Comparison of ENCODE assay signal across 13 mouse cellular contexts in genomic region chr7:132686515-132686914, GRCm38 (mm10).
DNase-seq lines count a peak whose midpoint lies in the region; ATAC-seq and TF ChIP-seq lines count a peak whose summit lies in the region.
"Had no signal": no experiment of that assay in that cellular context is flagged by ENCODE, and none has a peak within 500 bp of the region (broad histone marks: within the 10 kb centered on the region; RNA-seq: fewer than 3 reads in every experiment).

No protein-coding gene starts in this region.

- TF ChIP-seq CTCF in lung, postnatal 0 days (IDR thresholded peaks at IDR 0.05), result no peak
- TF ChIP-seq CTCF in lung, adult 2 months (IDR thresholded peaks at IDR 0.05; ENCODE audit: insufficient read depth, low read length), result no peak
- TF ChIP-seq CTCF in bone marrow, adult 2 months (IDR thresholded peaks at IDR 0.05; ENCODE audit: control insufficient read depth, insufficient read depth, low read length), result no peak
- no peak for TF ChIP-seq CTCF in liver, embryonic 14.5 days (IDR thresholded peaks at IDR 0.05; ENCODE audit: low read depth)

- no peak overlapping the region for H3K27ac ChIP-seq in lung, postnatal 0 days (ENCODE audit: low read length)
- H3K27ac ChIP-seq in bone marrow, adult 2 months (ENCODE audit: control insufficient read depth, insufficient read depth, low read depth, low read length, poor library complexity), result peak overlapping the region; percentile 42
- no peak overlapping the region for H3K27ac ChIP-seq in liver, embryonic 14.5 days
- H3K27ac ChIP-seq: hindbrain, embryonic 15.5 days had no signal

- H3K9ac ChIP-seq in lung, postnatal 0 days (replicated peaks; ENCODE audit: low read depth), result no peak overlapping the region
- no peak overlapping the region for H3K9ac ChIP-seq in liver, embryonic 14.5 days (replicated peaks)
- H3K9ac ChIP-seq: hindbrain, embryonic 15.5 days had no signal

- peaks cover 31% of the 10 kb centered on the region for H3K4me1 ChIP-seq in lung, postnatal 0 days (ENCODE audit: insufficient read depth, low read depth, low read length)
- peaks cover 18% of the 10 kb centered on the region for H3K4me1 ChIP-seq in lung, adult 2 months (ENCODE audit: control insufficient read depth, insufficient read depth, low read length)
- H3K4me1 ChIP-seq in bone marrow, adult 2 months (ENCODE audit: control insufficient read depth, insufficient read depth, low read length), result peaks cover 24% of the 10 kb centered on the region; the same call in 1 of the 2 replicates
- peaks cover 0 to 14% of the 10 kb centered on the region in 2 experiments; a peak in 3 of 4 replicates for H3K4me1 ChIP-seq in liver, embryonic 14.5 days (replicated peaks; ENCODE audit: control insufficient read depth in 2 of 2, insufficient read depth in 2 of 2, low read length in 1 of 2)

- no peak overlapping the region for H3K4me3 ChIP-seq in lung, postnatal 0 days (ENCODE audit: low read depth, low read length)
- H3K4me3 ChIP-seq in lung, adult 2 months (replicated peaks; ENCODE audit: extremely low read depth, low read depth, low read length), result no peak overlapping the region
- H3K4me3 ChIP-seq in bone marrow, adult 2 months (replicated peaks; ENCODE audit: control insufficient read depth, low read depth, low read length), result no peak overlapping the region
- no peak overlapping the region for H3K4me3 ChIP-seq in liver, embryonic 14.5 days (ENCODE audit: insufficient read depth in 1 of 2, low read depth in 2 of 2, low read length in 2 of 2)
- H3K4me3 ChIP-seq: erythroblast, embryonic 14.5 days; hindbrain, embryonic 15.5 days; myocyte had no signal

- H3K36me3 ChIP-seq in lung, postnatal 0 days (ENCODE audit: insufficient read depth, low read length), result no peaks in the 10 kb centered on the region
- H3K36me3 ChIP-seq in liver, embryonic 14.5 days (replicated peaks; ENCODE audit: control insufficient read depth, insufficient read depth, low read depth), result no peaks in the 10 kb centered on the region
- H3K36me3 ChIP-seq: hindbrain, embryonic 15.5 days had no signal

- H3K9me3 ChIP-seq in lung, postnatal 0 days (ENCODE audit: low read length), result no peaks in the 10 kb centered on the region
- no peaks in the 10 kb centered on the region for H3K9me3 ChIP-seq in liver, embryonic 14.5 days (ENCODE audit: control insufficient read depth, low read length)
- H3K9me3 ChIP-seq: hindbrain, embryonic 15.5 days had no signal

- TF ChIP-seq POLR2A in lung, adult 2 months (IDR thresholded peaks at IDR 0.05; ENCODE audit: borderline replicate concordance, extremely low read depth, low read depth, low read length), result no peak
- TF ChIP-seq POLR2A in bone marrow, adult 2 months (IDR thresholded peaks at IDR 0.05; ENCODE audit: borderline replicate concordance, control insufficient read depth, low read depth, low read length), result 0 out of 2 replicates have a peak, but pooled peaks have one; percentile 17

- peak; percentile 43 for DNase-seq in lung, postnatal 0 days (ENCODE audit: low spot score)
- DNase-seq in lung, adult 2 months, result no peak
- DNase-seq in liver, embryonic 14.5 days (ENCODE audit: low read depth in 3 of 3, low spot score in 3 of 3), result peak; percentile 10 to 22 (median 22)
- no peak for DNase-seq in right cerebral cortex, postnatal 10 days (ENCODE audit: low spot score in 2 of 2)
- no peak for DNase-seq in lung, postnatal 14 days
- DNase-seq in heart, adult 18-20 months, result no peak
- DNase-seq: cerebellum, postnatal 36 days; kidney, postnatal 14 days had no signal

- no peak for TF ChIP-seq EP300 in lung, postnatal 0 days (IDR thresholded peaks at IDR 0.05)
- TF ChIP-seq EP300 in liver, embryonic 14.5 days (IDR thresholded peaks at IDR 0.05; ENCODE audit: low read depth), result peak; percentile 21; the same call in 1 of the 2 replicates

- no peaks in the 10 kb centered on the region for H3K27me3 ChIP-seq in lung, postnatal 0 days (replicated peaks; ENCODE audit: insufficient read depth, low read length)
- no peaks in the 10 kb centered on the region for H3K27me3 ChIP-seq in liver, embryonic 14.5 days (ENCODE audit: control insufficient read depth, insufficient read depth, low read length)
- H3K27me3 ChIP-seq: hindbrain, embryonic 15.5 days had no signal

- no peak overlapping the region for H3K4me2 ChIP-seq in lung, postnatal 0 days (replicated peaks; ENCODE audit: low read depth, low read length)
- H3K4me2 ChIP-seq in liver, embryonic 14.5 days (ENCODE audit: low read depth), result no peak overlapping the region
- H3K4me2 ChIP-seq: hindbrain, embryonic 15.5 days had no signal

- 86% methylated on average over 3 of the region's 3 CpGs for WGBS in lung, postnatal 0 days
- 75% methylated on average over 3 of the region's 3 CpGs for WGBS in lung, adult 2 months
- 4% methylated on average over 3 of the region's 3 CpGs for WGBS in bone marrow, adult 2 months
- WGBS in liver, embryonic 14.5 days (ENCODE audit: insufficient replicate concordance), result 8% methylated on average over 3 of the region's 3 CpGs

- ATAC-seq in lung, postnatal 0 days, result no peak
- ATAC-seq in liver, embryonic 14.5 days (ENCODE audit: insufficient read depth), result peak; percentile 67
- ATAC-seq in neutrophil, adult 5-6 weeks (ENCODE audit: extremely low read depth, insufficient number of reproducible peaks, low FRiP score, poor library complexity, severe bottlenecking), result peak; percentile 79

Comparison
In these comparisons a context has a peak if more than half of its experiments do, and no peak if none do; other contexts are left out.
1. DNase-seq: peak in lung, postnatal 0 days (single experiment) and liver, embryonic 14.5 days (3 of 3); none in lung, adult 2 months (single experiment), right cerebral cortex, postnatal 10 days (0 of 2), lung, postnatal 14 days (single experiment) and heart, adult 18-20 months (0 of 2).